Mouse (Mus musculus): Measurements from ENCODE around the gene Draxin.
"Not testable (repeated sequence)": the region's sequence is repeated elsewhere in the genome, so short reads cannot be mapped to it uniquely, and the experiment has no call there.

Gene Draxin

GRCm38 (mm10) chr4:148130561-148131413, at the start of gene Draxin:
Gene Draxin, minus strand, starts transcription at chr4:148130698.
- no peak for DNase-seq (ENCODE audit: low read depth, low spot score)

DNA sequence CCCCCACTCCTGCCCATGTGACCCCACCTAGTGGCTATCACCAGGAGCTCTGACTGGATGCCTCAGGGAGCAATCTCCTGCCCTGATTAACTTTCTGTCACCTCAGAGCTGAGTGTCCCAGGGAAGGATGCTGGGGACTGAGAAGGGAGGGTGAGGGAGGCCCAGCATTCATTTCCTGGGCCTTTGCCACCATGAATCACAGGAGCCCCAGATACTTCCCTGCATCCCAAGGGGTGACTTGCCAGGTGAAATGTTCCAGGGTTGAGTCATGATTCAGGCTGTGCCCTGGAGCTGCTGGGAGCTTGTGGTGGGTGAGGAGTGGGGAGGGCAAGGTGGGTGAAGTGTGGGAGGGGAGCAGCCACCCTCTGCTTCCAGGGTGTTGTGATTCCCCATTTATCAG, 47.2 kb upstream of the Draxin start:
- DNase-seq (ENCODE audit: low read depth, low spot score), result no peak

DNA sequence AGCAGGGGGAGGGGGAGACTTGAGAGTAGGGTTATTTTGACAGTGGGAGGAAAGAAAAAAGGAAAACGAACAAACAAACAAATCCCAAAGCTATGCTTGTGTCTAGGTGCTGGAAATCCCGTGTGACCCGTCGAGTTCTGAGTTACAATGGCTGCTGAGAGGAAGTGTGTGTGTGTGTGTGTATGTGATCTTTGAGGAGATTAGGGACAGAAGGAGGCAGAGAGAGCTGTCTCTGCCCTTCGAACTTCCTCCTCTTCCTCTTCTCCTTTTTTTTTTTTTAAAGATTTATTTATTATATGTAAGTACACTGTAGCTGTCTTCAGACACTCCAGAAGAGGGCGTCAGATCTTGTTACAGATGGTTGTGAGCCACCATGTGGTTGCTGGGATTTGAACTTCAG, 46.1 kb upstream of the Draxin start:
- not testable (repeated sequence) for DNase-seq (ENCODE audit: low read depth, low spot score)

GRCm38 (mm10) chr4:148174495-148174862, 44.0 kb upstream of the Draxin start:
- DNase-seq (ENCODE audit: low read depth, low spot score), result no peak

DNA sequence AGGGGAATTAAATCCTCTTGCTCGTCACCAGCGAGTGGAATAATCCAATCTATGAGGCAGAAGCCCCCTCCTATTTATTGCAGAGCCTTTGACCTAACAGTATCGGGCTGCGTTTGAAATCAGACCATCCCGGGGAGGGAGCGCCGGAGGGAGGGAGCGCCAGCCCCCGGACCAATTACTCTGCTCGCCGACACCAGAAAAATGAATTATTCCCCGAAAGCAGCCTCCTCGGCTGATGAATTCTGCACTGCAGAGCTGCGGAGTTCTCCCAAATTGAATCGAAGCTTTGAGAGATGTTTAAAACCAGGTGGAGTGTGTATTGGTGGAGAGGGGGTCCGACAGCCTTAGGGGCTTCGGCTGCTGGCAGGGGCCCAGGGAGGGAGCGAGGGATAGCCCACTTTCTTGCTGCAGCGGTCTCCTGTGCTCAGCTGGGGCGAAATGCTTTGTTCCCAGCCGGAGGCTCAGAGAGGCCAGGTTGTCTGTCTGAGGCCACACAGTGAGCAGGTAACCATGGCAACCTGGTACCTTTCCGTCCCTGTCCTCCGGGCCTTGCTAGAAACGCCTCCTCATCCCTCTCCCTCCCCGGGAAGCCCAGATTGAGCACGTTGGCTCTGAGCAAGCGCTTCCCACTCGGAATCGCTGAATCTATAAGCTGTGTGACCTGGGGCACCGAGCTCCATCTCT, 43.5 kb upstream of the Draxin start:
- DNase-seq (ENCODE audit: low read depth, low spot score), result no peak

- no peak for DNase-seq (ENCODE audit: low read depth, low spot score)
These were observed 40.8 kb upstream of the Draxin start for GRCm38 (mm10) chr4:148171261-148171660.

DNA sequence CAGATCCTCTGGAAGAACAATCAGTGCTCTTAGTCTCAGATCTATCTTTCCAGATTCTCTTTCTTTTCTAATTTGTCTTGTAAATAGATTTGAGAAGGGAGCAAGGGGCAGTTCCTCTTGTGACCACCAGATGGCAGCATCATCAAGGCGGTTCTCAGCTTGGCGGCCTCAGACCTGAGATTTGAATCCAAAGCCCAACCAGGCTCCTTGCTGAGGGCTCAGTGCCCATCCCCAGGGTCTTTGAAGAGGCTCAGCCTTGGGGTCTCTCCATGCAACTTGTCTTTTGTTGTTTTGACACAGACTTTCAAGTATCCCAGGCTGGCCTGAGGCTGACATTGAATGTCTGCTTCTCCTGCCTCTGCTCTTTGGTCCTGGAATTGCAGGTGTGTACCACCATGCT, 40.3 kb upstream of the Draxin start:
- DNase-seq (ENCODE audit: low read depth, low spot score), result no peak

GRCm38 (mm10) chr4:148169586-148169985, 39.1 kb upstream of the Draxin start:
- DNase-seq (ENCODE audit: low read depth, low spot score), result no peak

DNA sequence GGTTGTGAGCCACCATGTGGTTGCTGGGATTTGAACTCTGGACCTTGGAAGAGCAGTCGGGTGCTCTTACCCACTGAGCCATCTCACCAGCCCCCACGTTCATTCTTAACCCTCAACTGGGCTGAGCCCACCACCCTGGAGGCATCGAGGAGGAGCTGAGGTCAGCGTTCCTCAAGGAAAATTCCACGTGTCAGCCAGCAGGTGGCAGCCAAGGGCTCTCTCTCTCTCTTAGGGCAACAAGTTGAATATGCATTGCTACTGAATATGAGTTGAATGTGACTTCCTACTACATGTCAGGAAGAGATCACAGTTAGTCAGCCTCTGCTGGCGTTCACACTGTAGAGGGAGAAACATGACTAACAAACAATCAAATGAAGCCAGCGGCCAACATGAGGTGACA, 37.8 kb upstream of the Draxin start:
- no peak for DNase-seq (ENCODE audit: low read depth, low spot score)

- DNase-seq (ENCODE audit: low read depth, low spot score), result no peak
These were observed 36.5 kb upstream of the Draxin start for GRCm38 (mm10) chr4:148166986-148167385.

- no peak for DNase-seq (ENCODE audit: low read depth, low spot score)
These were observed 35.9 kb upstream of the Draxin start for GRCm38 (mm10) chr4:148166431-148166830.

GRCm38 (mm10) chr4:148165551-148165950, 35.1 kb upstream of the Draxin start:
- no peak for DNase-seq (ENCODE audit: low read depth, low spot score)

DNA sequence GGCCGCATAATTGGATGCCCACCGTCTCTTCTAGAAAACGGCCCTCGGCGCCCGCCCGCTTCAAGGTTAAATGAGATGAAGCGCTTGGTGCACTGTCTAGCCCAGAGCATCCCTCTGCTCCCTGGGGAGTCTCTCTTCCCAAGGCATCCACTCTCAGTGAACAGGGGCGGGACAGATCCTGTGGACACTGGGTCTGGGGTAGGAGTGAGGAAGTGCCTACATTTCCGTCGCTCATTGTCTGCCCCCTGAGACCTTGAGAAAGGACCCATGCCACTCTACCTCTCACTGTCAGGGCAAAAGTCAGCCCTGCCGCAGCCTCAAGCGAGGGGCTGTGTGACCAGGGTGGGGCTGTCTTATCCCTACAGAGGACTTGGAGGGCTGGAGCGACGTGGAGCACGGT, 34.0 kb upstream of the Draxin start:
- DNase-seq (ENCODE audit: low read depth, low spot score), result no peak

DNA sequence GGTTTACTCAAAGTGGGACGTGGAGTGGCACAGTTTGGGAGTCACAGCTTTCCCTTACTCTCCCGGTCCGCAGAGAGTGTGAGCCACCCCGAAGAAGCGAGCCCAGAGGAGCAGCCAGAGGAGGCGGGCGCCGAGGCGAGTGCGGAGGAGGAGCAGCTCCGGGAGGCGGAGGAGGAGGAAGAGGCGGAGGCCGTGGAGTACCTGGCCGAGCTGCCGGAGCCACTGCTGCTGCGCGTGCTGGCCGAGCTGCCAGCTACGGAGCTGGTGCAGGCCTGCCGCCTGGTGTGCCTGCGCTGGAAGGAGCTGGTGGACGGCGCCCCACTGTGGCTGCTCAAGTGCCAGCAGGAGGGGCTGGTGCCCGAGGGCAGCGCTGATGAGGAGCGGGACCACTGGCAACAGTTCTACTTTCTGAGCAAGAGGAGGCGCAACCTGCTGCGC, 33.5 kb upstream of the Draxin start:
- DNase-seq (ENCODE audit: low read depth, low spot score), result no peak

DNA sequence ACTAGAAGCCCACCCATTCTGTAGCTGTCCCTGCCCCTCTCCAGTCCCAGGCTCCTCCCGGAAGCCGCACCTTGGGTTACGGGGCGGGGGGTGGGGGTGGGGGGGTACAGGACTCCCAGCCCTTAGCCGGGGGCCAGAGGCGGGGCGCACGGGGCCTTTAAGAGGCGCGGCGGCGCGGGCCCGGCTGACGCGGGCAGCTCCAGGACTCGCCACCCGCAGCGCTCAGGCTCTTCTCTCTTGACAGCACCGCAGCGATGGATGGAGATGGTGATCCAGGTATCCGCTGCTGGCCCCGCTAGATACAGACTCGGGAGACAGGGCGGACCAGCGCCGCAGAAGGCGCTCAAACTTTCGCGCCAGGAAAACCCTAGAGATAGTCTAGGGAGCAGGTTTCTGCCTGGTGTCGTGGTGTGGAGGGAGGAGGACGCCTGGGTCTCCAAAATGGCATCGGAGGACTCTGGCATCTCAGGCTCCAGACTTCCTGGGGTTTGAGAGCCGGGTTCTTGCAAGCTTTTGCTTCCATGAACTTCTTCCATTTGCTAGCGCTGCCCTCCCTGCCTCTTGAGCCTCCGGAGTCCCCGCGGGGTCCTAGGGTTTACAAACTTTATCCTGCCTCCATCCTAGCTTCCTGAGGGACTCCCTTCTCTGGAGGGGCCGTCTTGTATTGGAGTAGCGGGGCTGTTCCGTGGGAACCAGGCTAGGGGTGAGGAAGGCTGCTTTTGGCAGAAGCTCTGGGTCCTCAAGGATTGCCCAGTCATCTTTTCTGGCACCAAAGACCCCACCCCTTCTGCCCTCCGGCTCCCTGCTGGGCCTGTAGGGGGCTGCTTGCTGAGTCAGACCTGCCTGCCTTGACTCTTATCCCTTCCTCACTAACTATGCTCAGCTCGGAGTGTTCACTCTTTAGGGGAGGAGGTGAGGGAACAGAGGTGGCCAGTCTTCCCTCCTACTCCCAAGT, 30.2 kb upstream of the Draxin start, which contains the start of the genes Fbxo44 and Fbxo2:
Fbxo44 (minus strand) TSS at position 47 of the 955 bp plus-strand sequence.
Fbxo2 (plus strand) TSS at position 186 of the 955 bp plus-strand sequence.
- no peak for DNase-seq (ENCODE audit: low read depth, low spot score)

- peak; percentile 97 for DNase-seq (ENCODE audit: low read depth, low spot score)
These were observed 29.3 kb upstream of the Draxin start for GRCm38 (mm10) chr4:148159544-148160435.

GRCm38 (mm10) chr4:148158436-148159348, 28.2 kb upstream of the Draxin start:
- no peak for DNase-seq (ENCODE audit: low read depth, low spot score)

- no peak for DNase-seq (ENCODE audit: low read depth, low spot score)
These were observed 24.5 kb upstream of the Draxin start for GRCm38 (mm10) chr4:148154982-148155381.

GRCm38 (mm10) chr4:148154006-148154405, 23.5 kb upstream of the Draxin start:
- no peak for DNase-seq (ENCODE audit: low read depth, low spot score)

DNA sequence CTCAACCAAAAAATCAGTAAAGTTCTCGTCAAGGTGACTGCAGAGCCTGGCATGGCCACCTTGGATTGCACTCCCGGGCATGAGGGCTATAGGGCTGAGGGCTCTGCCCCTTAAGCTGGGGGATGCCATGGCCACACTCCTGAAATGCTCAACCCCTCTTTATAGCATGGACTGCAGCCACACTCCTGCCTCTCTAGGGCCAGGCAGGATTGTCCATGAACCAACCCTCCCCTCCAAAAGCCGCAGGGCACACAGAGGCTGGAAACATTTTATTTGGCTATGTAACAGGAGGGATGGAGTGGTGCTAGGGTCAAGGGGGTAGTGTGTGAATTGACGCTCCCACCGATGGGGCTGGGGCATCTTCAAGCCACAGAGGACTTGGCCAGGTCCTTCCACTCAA, 22.0 kb upstream of the Draxin start:
- DNase-seq (ENCODE audit: low read depth, low spot score), result no peak
